Mouse (Mus musculus) testis, adult 2 months (tissue): ENCODE results near the gene Tmem82.

ENCODE experiments used
- CTCF ChIP-seq: fragments of 200-500 bp; IDR thresholded peaks from 2 replicates; pipeline ENCODE4 v1.5.1; 2012; ENCODE audit warnings: low read depth, mild to moderate bottlenecking, inconsistent platforms, low read length, moderate library complexity; ENCODE audit not compliant: control insufficient read depth, insufficient read depth, insufficient replicate concordance
- POLR2A ChIP-seq: fragments of 200-500 bp; IDR thresholded peaks from 2 replicates; pipeline ENCODE4 v1.6.1; 2012; ENCODE audit warnings: low read depth, mild to moderate bottlenecking, inconsistent platforms, low read length, moderate library complexity; ENCODE audit not compliant: control insufficient read depth

DNA sequence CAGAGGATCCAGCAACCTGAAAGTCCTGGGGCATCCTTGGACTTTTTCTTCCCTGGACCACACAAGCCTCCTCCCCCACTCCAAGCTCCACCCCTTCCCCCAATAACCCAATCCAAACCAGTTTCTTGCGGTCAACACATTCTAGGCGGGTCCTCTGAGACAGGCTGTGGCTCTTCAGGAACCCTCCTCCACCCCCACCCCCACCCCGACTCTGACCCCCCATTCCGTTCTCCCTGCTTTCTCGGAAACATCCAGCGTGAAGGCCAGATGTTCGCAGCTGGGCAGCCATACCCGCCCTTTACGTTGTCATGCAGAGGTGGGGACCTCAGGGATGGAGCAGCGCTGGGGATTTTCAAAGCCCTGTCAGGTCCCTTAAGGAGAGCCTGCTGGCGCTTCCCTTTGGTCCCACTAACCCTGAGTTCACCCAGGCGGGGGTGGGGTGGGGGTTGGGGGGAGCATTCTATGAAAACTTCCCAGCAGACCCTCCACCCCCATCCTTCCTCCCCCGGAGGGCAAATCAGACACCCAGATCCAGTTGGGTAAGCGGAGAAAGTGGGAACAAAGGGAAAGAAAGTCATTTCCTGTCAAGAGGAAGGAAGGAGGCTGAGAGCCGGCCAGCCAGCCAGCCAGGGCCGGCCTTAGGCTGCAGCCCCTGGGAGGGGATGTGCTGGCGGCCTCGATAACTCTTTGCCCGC, 20.1 kb downstream of the Tmem82 start:
- no peak for TF ChIP-seq POLR2A
- no peak for TF ChIP-seq CTCF
